Mouse (Mus musculus): ENCODE data around the gene Rpl27.

- TF ChIP-seq CTCF (IDR thresholded peaks at IDR 0.05 in 2 of 3, conservative IDR thresholded peaks at IDR 0.05 in 1 of 3; ENCODE audit: control insufficient read depth in 1 of 3, insufficient read depth in 1 of 3, low read depth in 2 of 3, low read length in 3 of 3, poor library complexity in 1 of 3, severe bottlenecking in 1 of 3): no peak
- no peak for TF ChIP-seq USF1 (IDR thresholded peaks at IDR 0.05; ENCODE audit: low read depth, low read length)
- TF ChIP-seq KAT2A (conservative IDR thresholded peaks at IDR 0.05; ENCODE audit: low read depth, low read length): no peak
- TF ChIP-seq NRF1 (IDR thresholded peaks at IDR 0.05; ENCODE audit: insufficient read depth, low read depth, low read length, poor library complexity, severe bottlenecking): no peak
- TF ChIP-seq POLR2A (IDR thresholded peaks at IDR 0.05; ENCODE audit: control insufficient read depth in 1 of 2, insufficient read depth in 1 of 2, low read depth in 1 of 2, low read length in 2 of 2, poor library complexity in 1 of 2): peak in 1 of 2 experiments; percentile 63; a peak in 1 of 4 replicates
- no peak for TF ChIP-seq GATA1 (IDR thresholded peaks at IDR 0.05; ENCODE audit: low read depth, low read length)
- TF ChIP-seq ETS1 (IDR thresholded peaks at IDR 0.05; ENCODE audit: low read depth, low read length): no peak
- TF ChIP-seq POLR2AphosphoS5 (IDR thresholded peaks at IDR 0.05; ENCODE audit: borderline replicate concordance, low read depth, low read length): no peak; the same call in 1 of the 2 replicates
Measured at GRCm38 (mm10) chr11:101446319-101446718, 4.2 kb downstream of the Rpl27 start.

All from MEL (cell line).